Mouse (Mus musculus) activated CD4-positive, CD25-positive, alpha-beta regulatory T cell, adult 4 months (primary cell): ENCODE data around the gene Ovgp1. TPM values are rescaled to one million over a fixed set of nuclear protein-coding genes. Genes with fewer than 3 reads are reported as not detected.

Source experiments
- ATAC-seq: one replicate; pipeline ENCODE4 v1.8.0; 2017
- polyA plus RNA-seq, 2 experiments: library from polyadenylated mRNA; unstranded; fragments of 100-300 nt; shearing (Covaris generic); gene quantifications; one replicate each; pipeline ENCODE4 v1.2.1; 2017

The Ovgp1 gene
- polyA plus RNA-seq, 2 experiments from 2014 or later = 1.6 to 2.2 TPM

DNA sequence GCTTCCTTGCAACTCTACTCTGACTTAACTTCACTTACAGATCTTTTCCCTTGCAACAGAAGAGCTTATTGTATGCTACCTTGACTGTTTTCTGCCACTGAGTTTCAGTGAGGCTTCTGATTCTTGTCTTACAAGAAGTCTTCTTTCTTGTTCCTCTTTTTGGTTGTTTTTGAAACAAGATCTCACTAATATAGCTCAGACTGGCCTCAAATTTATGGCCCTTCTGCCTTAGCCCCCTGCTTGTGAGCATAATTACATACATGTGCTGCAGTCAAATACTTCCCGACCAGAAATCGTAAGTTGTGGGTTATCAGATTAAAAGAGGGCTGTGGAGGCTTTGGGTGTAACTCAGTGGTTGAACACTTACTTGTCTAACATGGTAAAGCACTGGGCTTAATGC, 21.2 kb downstream of the Ovgp1 start:
- ATAC-seq = no peak

DNA sequence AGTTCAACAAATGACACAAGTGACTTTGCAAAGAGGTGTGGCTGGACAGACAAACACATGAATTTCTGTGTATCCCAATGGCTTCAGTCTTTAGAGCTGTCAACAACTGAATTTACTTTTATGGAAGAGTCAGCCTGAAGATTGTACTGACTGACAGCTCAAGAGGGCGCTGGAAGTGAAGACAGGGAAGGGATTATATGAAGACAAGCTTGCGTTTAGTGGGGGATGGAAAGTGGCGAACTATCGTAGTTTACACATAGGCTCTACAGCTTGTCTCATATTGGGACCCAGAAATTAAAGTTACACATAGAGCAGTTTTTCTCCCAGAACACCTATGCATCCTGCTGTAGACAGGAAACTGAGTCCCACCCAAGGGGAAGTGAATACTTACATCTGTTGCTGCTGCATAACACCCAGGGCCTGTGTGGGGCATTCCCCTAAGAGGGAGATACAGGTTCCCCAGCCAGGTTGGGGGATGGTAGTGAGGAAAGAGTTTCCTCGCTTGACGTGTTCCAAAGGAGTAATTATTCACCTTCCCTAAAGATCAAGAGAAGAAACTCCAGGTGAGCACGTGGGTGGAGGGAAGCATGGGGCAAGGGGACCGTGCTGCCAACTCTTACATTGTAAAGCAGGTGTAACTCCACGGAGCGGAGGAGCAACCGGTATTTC, 27.3 kb downstream of the Ovgp1 start:
- peak; percentile 25 for ATAC-seq

DNA sequence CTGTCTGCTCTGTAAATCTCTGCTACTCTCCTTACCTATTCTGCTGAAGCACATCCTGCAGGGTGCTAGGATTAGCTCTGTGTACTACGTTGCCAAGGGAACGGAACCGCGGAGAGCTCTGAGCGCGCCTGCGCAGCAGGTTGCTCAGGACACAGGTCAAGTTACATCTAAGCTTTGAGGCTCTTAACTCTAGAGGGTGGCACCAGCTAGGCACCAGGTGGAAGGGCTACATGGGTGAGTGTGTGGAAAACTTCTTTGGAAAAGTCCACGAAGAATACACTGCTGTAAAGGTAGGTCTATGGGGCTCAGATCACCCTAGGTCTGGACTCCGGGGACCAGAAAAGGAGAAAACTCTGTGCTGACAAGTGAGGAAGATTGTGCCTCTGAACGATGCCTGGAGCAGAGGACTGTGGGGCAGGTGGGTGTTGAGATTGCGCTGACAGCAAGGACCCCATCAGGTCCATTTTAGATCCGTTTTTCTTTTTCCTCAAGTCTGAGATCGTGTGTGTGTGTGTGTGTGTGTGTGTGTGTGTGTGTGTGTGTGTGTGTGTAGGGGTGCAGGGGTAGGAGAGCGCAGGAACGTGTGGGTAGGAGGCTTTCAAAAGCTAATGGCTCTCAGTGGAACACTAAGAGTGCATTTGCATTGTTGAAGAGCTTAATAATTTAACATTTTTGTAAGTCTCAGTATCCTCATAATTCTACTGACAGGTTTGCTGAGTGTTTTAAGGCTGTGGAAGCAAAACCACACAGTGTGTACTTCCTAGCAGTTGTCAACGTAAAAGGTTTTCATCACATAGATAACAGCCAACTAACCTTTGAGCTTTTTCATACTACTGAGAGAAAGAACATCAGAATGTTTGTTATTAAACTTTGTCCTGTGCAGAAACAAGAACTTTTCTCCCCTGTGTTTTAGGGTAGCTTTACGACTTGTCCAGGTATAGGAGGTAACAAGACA, 28.2 kb downstream of the Ovgp1 start:
- peak; percentile 95 for ATAC-seq

DNA sequence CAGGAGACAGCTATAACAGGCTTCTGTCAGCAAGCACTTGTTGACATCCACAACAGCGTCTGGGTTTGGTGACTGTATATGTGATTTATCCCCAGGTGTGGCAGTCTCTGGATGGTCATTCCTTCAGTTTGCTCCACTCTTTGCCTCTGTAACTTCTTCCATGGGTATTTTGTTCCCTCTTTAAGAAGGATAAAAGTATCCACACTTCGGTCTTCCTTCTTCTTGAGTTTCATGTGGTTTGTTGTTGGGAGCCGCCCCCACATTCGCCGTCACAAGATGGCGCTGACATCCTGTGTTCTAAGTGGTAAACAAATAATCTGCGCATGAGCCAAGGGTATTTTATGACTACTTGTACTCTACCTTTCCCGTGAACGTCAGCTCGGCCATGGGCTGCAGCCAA, 29.8 kb downstream of the Ovgp1 start:
- ATAC-seq = peak; percentile 12

DNA sequence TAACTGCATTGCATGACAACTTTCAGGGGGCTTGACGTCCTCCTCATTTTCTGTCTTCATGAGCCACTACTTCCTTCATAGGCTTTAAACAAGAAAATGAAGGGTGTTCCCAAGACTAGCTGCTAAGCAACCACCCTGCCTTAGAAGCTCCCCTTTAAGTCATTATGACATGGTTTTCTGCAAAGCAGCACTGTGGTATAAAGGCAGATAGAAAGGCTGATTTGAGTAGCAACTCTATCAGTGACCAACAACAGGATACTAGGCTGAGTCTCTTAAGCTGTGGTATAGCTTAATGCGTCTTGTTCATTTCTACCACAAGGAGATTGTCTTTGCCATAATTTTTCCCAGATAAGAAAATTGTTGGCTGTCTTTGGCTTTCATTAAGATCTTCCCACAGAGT, 41.0 kb downstream of the Ovgp1 start, which contains the start of gene Pifo:
Pifo (minus strand) TSS at position 101 of the 400 bp plus-strand sequence.
- ATAC-seq = no peak

DNA sequence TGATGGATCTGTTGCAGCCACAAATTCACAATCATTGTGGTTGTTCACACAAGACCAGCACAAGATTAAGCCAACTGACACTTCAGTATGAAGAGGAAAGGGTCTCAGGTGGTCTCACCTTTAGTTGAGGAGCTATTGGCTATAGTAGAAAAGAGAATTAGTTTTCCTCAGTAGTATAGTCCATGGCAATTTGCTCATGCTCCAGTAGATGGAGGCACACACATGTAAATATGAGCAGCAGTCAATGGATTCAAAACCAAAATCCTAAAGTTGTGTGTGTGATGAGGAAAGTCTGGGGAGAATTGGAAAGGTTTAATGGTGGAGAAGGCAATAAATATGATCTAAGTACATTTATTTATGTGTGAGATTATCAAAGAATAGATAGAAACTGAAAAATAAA, 48.3 kb downstream of the Ovgp1 start:
- ATAC-seq = no peak

DNA sequence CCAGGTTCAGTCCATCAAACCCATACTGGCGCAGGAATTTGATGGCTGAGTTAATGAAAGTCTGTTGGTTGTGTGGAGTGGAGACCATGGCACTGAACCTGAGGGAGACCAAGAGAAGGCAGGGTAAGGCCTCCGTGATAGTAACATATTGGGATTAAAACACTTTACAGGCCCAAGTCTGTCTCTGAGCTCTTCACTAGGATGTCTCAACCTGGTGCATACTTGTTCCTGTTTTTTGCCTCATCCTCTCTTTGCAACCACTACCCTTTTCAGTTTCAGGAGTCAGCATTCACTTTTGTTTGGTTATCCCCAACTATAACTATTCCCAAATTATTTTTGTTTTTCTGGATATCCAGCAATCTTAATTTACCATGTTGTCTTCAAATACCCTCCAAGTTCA, 50.6 kb downstream of the Ovgp1 start:
- ATAC-seq = no peak

- peak; percentile 52 for ATAC-seq
Observed at GRCm38 (mm10) chr3:106032781-106033180, 59.3 kb downstream of the Ovgp1 start, which contains the start of gene Chil5. TSS of gene Chil5 (minus strand) at chr3:106032814.

Other genes starting within 250 kb of the Ovgp1 start
- gene Rap1a, start 172.4 kb upstream of the Ovgp1 start, polyA plus RNA-seq = 100 to 1,000 TPM; 168 to 210 TPM
- gene Adora3, start 102.9 kb upstream of the Ovgp1 start, polyA plus RNA-seq = under 1 TPM in 1 of 2 experiments, not detected in 1; 0.71 TPM
- gene Tmigd3, start 102.8 kb upstream of the Ovgp1 start, polyA plus RNA-seq = not detected
- under 1 TPM in 1 of 2 experiments, not detected in 1; 0.46 TPM for gene I830077J02Rik, start 41.0 kb upstream of the Ovgp1 start, polyA plus RNA-seq
- gene Wdr77, start 14.3 kb upstream of the Ovgp1 start, polyA plus RNA-seq = 10 to 100 TPM; 59.5 to 64.4 TPM
- gene Atp5f1, start 13.6 kb upstream of the Ovgp1 start, polyA plus RNA-seq = 100 to 1,000 TPM; 442 to 454 TPM
- not detected for gene Pifo, start 40.9 kb downstream of the Ovgp1 start, polyA plus RNA-seq
- 10 to 100 TPM in 1 of 2 experiments, 1 to 10 TPM in 1; 7.2 to 13.2 TPM for gene Chil5, start 59.1 kb downstream of the Ovgp1 start, polyA plus RNA-seq
- gene Chia1, start 139.5 kb downstream of the Ovgp1 start, polyA plus RNA-seq = under 1 TPM; 0.20 to 0.59 TPM
- gene Chil3, start 193.9 kb downstream of the Ovgp1 start, polyA plus RNA-seq = under 1 TPM in 1 of 2 experiments, not detected in 1; 0.69 TPM
- not detected for gene Chil4, start 245.8 kb downstream of the Ovgp1 start, polyA plus RNA-seq